Mouse (Mus musculus) cerebellum, postnatal 4 days (tissue): Measurements from ENCODE around the gene Haus6.
A peak's percentile ranks its signal among the peaks of the same experiment; 100 is the strongest.
"Not testable (repeated sequence)": the region's sequence is repeated elsewhere in the genome, so short reads cannot be mapped to it uniquely, and the experiment has no call there.

ENCODE experiments used
- DNase-seq, 2 experiments: peaks; one replicate each; pipeline ENCODE4 v3.0.0; 2022; ENCODE audit warnings: low spot score in 2 of 2, mixed read lengths in 1 of 2

The Haus6 gene

DNA sequence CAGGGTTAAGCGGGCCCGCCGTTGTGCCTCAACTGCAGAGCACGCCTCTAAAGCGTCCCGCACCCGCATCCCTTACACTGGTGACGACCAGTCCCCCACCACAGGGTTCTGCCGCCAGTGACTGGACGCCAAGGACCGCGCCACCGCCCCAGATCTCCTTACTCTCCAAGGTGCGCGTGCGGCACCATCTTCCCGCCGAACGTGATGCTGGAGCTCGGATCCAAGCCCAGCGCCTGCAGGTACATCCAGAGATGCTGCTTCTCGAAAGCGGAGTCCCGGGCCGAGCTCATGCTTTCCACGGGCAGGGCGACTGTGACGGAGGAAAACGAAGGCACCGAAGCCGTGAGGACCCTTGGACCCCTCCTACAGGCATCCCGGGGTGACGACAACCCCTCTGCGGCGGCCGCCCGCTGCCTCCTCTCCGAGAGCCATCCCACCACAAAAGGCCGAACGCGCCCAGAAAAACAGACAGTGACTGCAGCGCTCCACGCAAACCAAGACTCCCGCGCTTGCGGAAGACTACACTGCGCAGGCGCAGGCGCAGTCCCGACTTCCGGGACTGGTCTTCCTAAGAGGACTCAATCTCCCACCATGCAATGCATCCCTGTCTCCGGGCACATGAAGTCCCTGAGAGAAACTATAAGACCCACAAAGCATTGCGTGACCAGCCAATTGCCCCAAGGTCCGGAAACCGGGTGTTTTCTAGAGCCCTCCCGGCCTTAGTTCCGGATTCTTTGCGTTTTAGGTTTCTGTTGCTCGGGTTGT, at the start of gene Haus6:
Haus6 (minus strand) TSS at position 532 of the 765 bp plus-strand sequence.
- DNase-seq = peak; percentile 69 to 85

DNA sequence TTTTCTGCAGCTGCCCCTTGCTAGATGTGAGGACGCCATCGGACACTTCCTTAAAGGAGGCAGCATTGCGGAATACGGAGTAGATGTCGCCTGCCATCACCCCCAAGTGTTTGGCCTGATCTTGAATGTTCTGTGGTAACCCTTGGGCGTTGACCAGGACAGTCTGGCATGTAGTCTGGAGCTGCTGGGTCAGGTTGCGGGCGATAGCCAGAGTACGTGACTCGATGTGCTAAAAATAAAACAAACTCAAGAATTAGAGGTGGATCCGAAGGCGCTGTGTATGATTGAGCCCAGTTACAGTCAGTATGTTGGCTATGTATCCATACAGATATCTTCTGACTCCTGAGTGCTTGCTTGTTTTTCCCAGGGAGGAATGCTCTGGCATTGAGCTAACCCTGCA, 45.3 kb upstream of the Haus6 start:
- no peak for DNase-seq

DNA sequence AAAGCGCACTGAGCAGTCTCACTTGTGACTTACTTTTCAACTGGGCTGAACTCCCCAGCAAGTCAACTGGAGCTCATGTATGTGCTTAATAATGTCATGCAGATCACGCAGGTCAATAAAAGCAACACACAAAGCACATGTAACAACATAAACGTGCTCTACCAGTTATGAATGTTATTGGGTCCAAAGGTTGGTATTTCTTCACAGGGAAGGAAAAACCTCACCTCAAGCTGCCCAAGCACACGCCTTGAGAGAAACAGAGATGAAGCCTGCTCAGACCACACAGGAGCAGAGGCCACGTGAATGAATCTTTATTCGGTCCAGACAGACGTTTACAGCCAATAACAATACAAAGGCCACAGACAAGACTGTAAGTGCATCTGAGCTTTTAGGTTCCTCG, 44.6 kb upstream of the Haus6 start:
- DNase-seq = not testable (repeated sequence)

DNA sequence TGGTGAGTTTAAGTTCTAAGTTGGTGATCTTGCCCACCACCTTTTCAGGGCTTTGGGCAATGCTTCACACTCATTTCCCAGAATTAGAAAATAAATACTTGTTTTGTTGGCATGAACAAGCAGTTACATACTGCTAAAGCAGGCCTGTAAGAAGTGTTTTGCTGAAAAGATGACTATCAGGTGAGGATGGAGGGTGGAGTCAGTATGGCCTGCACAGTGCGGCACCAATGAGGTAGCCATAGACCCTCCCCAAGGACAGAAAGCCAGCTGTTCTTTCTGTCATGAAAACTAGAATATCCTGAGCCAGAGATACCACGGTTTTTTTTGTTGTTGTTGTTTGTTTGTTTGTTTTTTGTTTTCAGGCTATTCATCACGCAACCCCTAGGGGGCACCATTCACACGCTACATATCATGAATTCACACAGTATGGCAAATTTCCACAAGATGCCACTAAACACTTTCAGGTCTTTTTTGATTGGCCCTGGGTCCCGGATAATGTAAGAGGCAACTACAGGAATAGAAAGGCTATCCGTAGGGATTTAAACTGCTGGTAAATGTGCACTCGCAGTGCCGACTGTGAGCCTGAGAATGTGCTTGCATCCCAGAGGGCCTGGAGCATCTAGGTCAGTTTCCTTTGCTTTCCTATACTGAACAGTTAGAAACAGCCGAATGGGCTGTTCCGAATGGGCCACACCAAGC, 40.0 kb upstream of the Haus6 start:
- DNase-seq = no peak

DNA sequence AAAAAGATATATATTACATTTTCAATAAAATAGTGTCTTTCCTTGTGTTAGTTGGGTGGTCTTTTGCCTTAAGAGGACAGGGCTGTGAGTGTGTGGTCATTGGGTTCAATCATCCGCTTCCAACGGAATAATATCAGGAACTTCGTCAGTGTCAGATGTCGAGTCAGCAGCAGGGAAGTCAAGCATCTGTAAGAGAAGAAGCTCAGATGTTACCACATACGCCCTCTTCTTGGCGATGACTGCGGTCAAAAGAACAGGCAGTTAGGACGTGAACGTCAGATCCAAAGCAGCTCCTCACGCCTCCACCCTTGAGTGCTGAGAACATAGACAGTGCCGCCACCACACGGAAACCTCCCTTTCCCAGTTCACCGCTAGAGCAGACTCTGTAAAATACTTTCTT, 36.5 kb upstream of the Haus6 start:
- not testable (repeated sequence) for DNase-seq

- DNase-seq = not testable (repeated sequence)
These were observed 25.7 kb upstream of the Haus6 start for GRCm38 (mm10) chr4:86637561-86637960.

- not testable (repeated sequence) for DNase-seq
These were observed 23.0 kb upstream of the Haus6 start for GRCm38 (mm10) chr4:86634873-86635272.

DNA sequence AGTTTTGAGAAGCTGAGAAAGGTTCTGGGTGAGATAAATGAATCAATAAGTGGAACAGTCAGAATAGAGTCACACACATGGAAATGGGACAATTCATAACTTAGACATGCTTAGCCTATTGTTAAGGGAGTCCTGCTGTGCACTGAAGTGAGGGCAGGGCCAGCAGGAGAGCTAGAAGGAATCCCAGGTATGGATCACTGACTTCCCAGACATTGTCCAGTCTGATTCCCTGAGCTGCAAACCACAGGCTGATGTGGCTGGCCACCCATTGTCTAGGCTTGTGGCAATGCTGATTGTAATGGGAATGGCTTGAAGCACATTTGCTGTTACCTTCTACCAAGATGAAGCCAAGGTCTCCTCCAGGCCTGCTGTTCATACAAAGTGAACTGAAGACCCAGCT, 22.5 kb upstream of the Haus6 start:
- not testable (repeated sequence) for DNase-seq

GRCm38 (mm10) chr4:86632556-86632955, 20.7 kb upstream of the Haus6 start:
- not testable (repeated sequence) for DNase-seq

- DNase-seq = no peak
These were observed 20.0 kb upstream of the Haus6 start for GRCm38 (mm10) chr4:86631831-86632230.

DNA sequence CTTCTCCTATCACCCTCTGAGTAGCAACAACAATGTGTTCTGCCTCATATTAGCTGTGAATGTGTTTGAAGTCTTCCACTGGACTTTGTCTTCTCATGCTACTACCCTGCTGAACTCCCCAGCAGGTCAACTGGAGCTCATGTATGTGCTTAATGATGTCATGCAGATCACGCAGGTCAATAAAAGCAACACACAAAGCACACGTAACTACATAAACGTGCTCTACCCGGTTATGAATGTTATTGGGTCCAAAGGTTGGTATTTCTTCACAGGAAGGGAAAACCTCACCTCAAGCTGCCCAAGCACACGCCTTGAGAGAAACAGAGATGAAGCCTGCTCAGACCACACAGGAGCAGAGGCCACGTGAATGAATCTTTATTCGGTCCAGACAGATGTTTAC, 14.6 kb upstream of the Haus6 start:
- DNase-seq = not testable (repeated sequence)

- DNase-seq = no peak
These were observed 13.6 kb upstream of the Haus6 start for GRCm38 (mm10) chr4:86625463-86625862.

DNA sequence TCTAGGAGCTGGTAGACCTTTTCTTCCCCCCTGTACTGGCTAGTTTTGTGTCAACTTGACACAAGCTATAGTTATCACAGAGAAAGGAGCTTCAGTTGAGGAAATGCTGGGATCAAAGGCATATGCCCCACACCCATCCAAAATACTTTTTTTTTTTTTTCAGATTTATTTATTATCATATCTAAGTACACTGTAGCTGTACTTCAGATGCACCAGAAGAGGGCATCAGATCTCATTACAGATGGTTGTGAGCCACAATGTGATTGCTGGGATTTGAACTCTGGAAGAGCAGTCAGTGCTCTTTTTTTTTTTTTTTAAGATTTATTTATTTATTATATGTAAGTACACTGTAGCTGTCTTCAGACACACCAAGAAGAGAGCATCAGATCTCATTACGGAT, 10.7 kb upstream of the Haus6 start:
- DNase-seq = not testable (repeated sequence)

DNA sequence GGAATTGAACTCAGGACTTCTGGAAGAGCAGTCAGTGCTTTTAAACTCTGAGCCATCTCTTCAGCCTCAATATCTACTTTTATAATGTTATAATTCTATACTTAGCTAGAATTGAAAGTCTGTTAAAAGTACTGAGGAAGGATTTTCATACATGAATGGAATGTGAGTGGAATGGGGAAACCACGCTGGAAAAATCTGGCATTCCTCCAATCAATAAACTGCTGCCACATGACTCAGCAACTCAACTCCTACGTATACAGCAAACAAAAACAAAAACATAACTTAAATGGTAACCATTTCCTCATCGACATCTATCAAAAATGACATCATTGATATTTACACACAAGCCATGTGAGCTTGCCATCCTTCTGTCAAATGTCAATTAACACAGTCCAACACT, 10.3 kb upstream of the Haus6 start:
- no peak for DNase-seq

DNA sequence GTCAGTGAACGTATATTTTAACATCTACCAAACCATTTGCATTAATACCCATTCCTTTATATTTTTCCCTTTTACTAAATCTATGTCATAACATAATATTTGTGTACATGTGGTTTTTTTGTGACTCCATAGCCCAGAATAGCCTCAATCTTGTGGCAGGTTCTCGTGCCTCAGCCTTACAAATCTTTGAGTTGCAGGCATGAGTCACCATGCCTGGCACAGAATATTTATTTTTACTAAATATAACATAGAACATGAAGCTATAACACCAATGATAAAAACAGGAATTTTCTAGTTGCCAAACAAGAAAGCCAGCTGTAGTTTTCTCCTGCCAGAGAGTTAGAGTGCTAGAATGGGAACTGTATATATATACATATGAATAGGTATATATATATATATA, 8.7 kb upstream of the Haus6 start:
- DNase-seq = no peak

- no peak for DNase-seq
These were observed 400 bp upstream of the Haus6 start for GRCm38 (mm10) chr4:86612289-86612620.

- no peak for DNase-seq
These were observed 20.6 kb downstream of the Haus6 start for GRCm38 (mm10) chr4:86591304-86591703.

DNA sequence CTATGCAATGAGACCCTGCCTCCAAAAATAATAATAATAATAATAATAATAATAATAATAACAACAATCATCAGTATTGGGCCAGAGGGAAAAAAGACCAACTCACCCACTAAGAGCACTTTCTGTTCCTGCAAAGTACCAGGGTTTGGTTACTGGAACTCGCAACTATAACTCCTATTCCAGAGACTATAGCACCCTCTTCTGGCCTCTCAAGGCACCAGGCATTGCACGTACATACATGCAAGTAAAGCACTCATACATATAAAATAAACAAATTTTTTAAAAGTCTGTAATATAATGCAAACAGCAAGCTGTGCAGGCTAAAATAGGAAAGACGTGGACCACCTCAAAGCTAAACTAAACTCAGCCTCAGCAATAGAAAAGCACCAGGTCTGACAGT, 23.6 kb downstream of the Haus6 start:
- no peak for DNase-seq

- no peak for DNase-seq
These were observed 31.3 kb downstream of the Haus6 start for GRCm38 (mm10) chr4:86580591-86580990.

GRCm38 (mm10) chr4:86580056-86580455, 31.8 kb downstream of the Haus6 start:
- no peak for DNase-seq

GRCm38 (mm10) chr4:86576630-86577225, 35.1 kb downstream of the Haus6 start:
- no peak for DNase-seq

GRCm38 (mm10) chr4:86576120-86576541, 35.7 kb downstream of the Haus6 start:
- peak in 1 of 2 experiments; percentile 25 for DNase-seq
